Mouse (Mus musculus): ENCODE results near the gene Ap1g2. TPM values are rescaled to one million over a fixed set of nuclear protein-coding genes. Genes with fewer than 3 reads are reported as not detected.

Gene Ap1g2
- polyA plus RNA-seq, 3 experiments from 2014 or later, result 103 to 111 (median 110) TPM

- no peak for ATAC-seq
These were observed 20.9 kb downstream of the Ap1g2 start for GRCm38 (mm10) chr14:55085324-55086008.

GRCm38 (mm10) chr14:55083481-55083880 is 22.9 kb downstream of the Ap1g2 start:
- no peak for ATAC-seq

GRCm38 (mm10) chr14:55081105-55081504 is 25.3 kb downstream of the Ap1g2 start:
- no peak for ATAC-seq

- ATAC-seq, result peak; percentile 82
These were observed 27.0 kb downstream of the Ap1g2 start for GRCm38 (mm10) chr14:55079214-55079970.

GRCm38 (mm10) chr14:55078366-55078989 is 27.9 kb downstream of the Ap1g2 start:
- no peak for ATAC-seq

GRCm38 (mm10) chr14:55077481-55078365 is 28.7 kb downstream of the Ap1g2 start:
- ATAC-seq, result no peak

- ATAC-seq, result no peak
These were observed 29.4 kb downstream of the Ap1g2 start for GRCm38 (mm10) chr14:55076956-55077355.

- ATAC-seq, result no peak
These were observed 30.2 kb downstream of the Ap1g2 start for GRCm38 (mm10) chr14:55076224-55076623.

GRCm38 (mm10) chr14:55074416-55074815 is 32.0 kb downstream of the Ap1g2 start:
- no peak for ATAC-seq

- ATAC-seq, result no peak
These were observed 34.6 kb downstream of the Ap1g2 start for GRCm38 (mm10) chr14:55071756-55072155.

GRCm38 (mm10) chr14:55066042-55066441 is 40.4 kb downstream of the Ap1g2 start:
- no peak for ATAC-seq

GRCm38 (mm10) chr14:55065391-55065790 is 41.0 kb downstream of the Ap1g2 start:
- ATAC-seq, result no peak

- ATAC-seq, result no peak
These were observed 41.7 kb downstream of the Ap1g2 start for GRCm38 (mm10) chr14:55064481-55065370.

GRCm38 (mm10) chr14:55063581-55064381 is 42.6 kb downstream of the Ap1g2 start:
- ATAC-seq, result no peak

- no peak for ATAC-seq
These were observed 43.3 kb downstream of the Ap1g2 start for GRCm38 (mm10) chr14:55063117-55063516.

GRCm38 (mm10) chr14:55062626-55063025 is 43.8 kb downstream of the Ap1g2 start:
- peak; percentile 46 for ATAC-seq

GRCm38 (mm10) chr14:55061845-55062244 is 44.5 kb downstream of the Ap1g2 start:
- ATAC-seq, result no peak

- ATAC-seq, result no peak
These were observed 46.5 kb downstream of the Ap1g2 start for GRCm38 (mm10) chr14:55059931-55060330.

GRCm38 (mm10) chr14:55059009-55059408 is 47.4 kb downstream of the Ap1g2 start:
- ATAC-seq, result no peak

GRCm38 (mm10) chr14:55055167-55055834 is 51.1 kb downstream of the Ap1g2 start:
- no peak for ATAC-seq
